30 mouse cellular contexts compared by ENCODE assay signal in genomic region chr10:88417686-88418085, GRCm38 (mm10). TPM values are rescaled to one million over a fixed set of nuclear protein-coding genes. Genes with fewer than 3 reads are reported as not detected.
A peak's percentile ranks its signal among the peaks of the same experiment; 100 is the strongest.
DNase-seq lines count a peak whose midpoint lies in the region; ATAC-seq lines count a peak whose summit lies in the region.
"Had no signal": no experiment of that assay in that cellular context is flagged by ENCODE, and none has a peak within 500 bp of the region (broad histone marks: within the 10 kb centered on the region; RNA-seq: fewer than 3 reads in every experiment).

No protein-coding gene starts in this region.

- H3K27ac ChIP-seq in macrophage = peak overlapping the region; percentile 82
- H3K27ac ChIP-seq in hindbrain, embryonic 16.5 days (ENCODE audit: low read depth, low read length) = no peak overlapping the region
- H3K27ac ChIP-seq: embryonic facial prominence, embryonic 12.5 days; heart, embryonic 15.5 days; hindbrain, embryonic 15.5 days; intestine, embryonic 15.5 days; layer of hippocampus, adult 2 months; midbrain, embryonic 13.5 days had no signal

- peaks cover 50% of the 10 kb centered on the region for H3K79me2 ChIP-seq in macrophage (ENCODE audit: inconsistent target)

- H3K4me3 ChIP-seq in macrophage (ENCODE audit: inconsistent target) = no peak overlapping the region
- no peak overlapping the region for H3K4me3 ChIP-seq in hindbrain, embryonic 16.5 days (ENCODE audit: low read length)
- H3K4me3 ChIP-seq: embryonic facial prominence, embryonic 12.5 days; heart, embryonic 15.5 days; hindbrain, embryonic 15.5 days; intestine, embryonic 15.5 days; layer of hippocampus, adult 2 months; megakaryocyte, embryonic 14.5 days; midbrain, embryonic 13.5 days; myocyte had no signal

- no peak overlapping the region for H3K4me2 ChIP-seq in hindbrain, embryonic 16.5 days (ENCODE audit: low read length)
- H3K4me2 ChIP-seq: embryonic facial prominence, embryonic 12.5 days; heart, embryonic 15.5 days; hindbrain, embryonic 15.5 days; intestine, embryonic 15.5 days; liver, embryonic 11.5 days; midbrain, embryonic 13.5 days had no signal

- no peaks in the 10 kb centered on the region for H3K4me1 ChIP-seq in hindbrain, embryonic 16.5 days (ENCODE audit: control insufficient read depth, insufficient read depth, low read depth, low read length)
- H3K4me1 ChIP-seq: embryonic facial prominence, embryonic 12.5 days; intestine, embryonic 15.5 days; midbrain, embryonic 13.5 days had no signal

- WGBS in macrophage (ENCODE audit: missing documents) = 21% methylated on average over 5 of the region's 5 CpGs
- 82% methylated on average over 5 of the region's 5 CpGs for WGBS in hindbrain, embryonic 16.5 days

- H3K27me3 ChIP-seq in hindbrain, embryonic 16.5 days (replicated peaks; ENCODE audit: control insufficient read depth, insufficient read depth, low read length) = no peaks in the 10 kb centered on the region
- H3K27me3 ChIP-seq: embryonic facial prominence, embryonic 12.5 days; heart, embryonic 15.5 days; hindbrain, embryonic 15.5 days; intestine, embryonic 15.5 days; megakaryocyte, embryonic 14.5 days; midbrain, embryonic 13.5 days had no signal

- no peaks in the 10 kb centered on the region for H3K9me3 ChIP-seq in hindbrain, embryonic 16.5 days (ENCODE audit: control insufficient read depth, low read length)
- H3K9me3 ChIP-seq: embryonic facial prominence, embryonic 12.5 days; heart, embryonic 15.5 days; hindbrain, embryonic 15.5 days; intestine, embryonic 15.5 days; megakaryocyte, embryonic 14.5 days; midbrain, embryonic 13.5 days had no signal

- no peak overlapping the region for H3K9ac ChIP-seq in hindbrain, embryonic 16.5 days (ENCODE audit: low read depth, low read length)
- H3K9ac ChIP-seq: embryonic facial prominence, embryonic 12.5 days; forebrain, postnatal 0 days; heart, embryonic 15.5 days; hindbrain, embryonic 15.5 days; intestine, embryonic 15.5 days; midbrain, embryonic 13.5 days had no signal

- peaks cover 30% of the 10 kb centered on the region; the same call in 1 of the 2 replicates for H3K36me3 ChIP-seq in macrophage (ENCODE audit: inconsistent target)
- H3K36me3 ChIP-seq in hindbrain, embryonic 16.5 days (ENCODE audit: control insufficient read depth, insufficient read depth, low read length) = peaks cover 12% of the 10 kb centered on the region

- ATAC-seq in neutrophil, adult 5-6 weeks (ENCODE audit: extremely low read depth, insufficient number of reproducible peaks, low FRiP score, poor library complexity, severe bottlenecking) = peak; percentile 71
- no peak for ATAC-seq in hindbrain, embryonic 16.5 days
- ATAC-seq: forebrain, postnatal 0 days; intestine, embryonic 15.5 days; midbrain, embryonic 13.5 days had no signal

- DNase-seq in lung, postnatal 25 days (ENCODE audit: low spot score) = peak; percentile 34
- no peak for DNase-seq in lung, postnatal 4 days
- peak; percentile 43 for DNase-seq in NIH3T3 (ENCODE audit: low read depth)
- DNase-seq in MN1 (ENCODE audit: low spot score) = no peak
- no peak for DNase-seq in adrenal gland, postnatal 14 days
- DNase-seq: adrenal gland, postnatal 25 days; cerebellum, adult 11 months; cerebellum, adult 9-11 months; forebrain, postnatal 0 days; gastrocnemius, postnatal 25 days; heart, postnatal 36 days; kidney, adult 9 months; kidney, postnatal 14 days; thymus, postnatal 36 days had no signal

RNA-seq across cellular contexts. Expression of gene Gnptab, which starts 38.8 kb away (rescaled TPM):
- 100 to 1,000 TPM in 13 of 26 experiments, 10 to 100 TPM in 13; 28.8 to 151 (median 99.6) TPM for total RNA-seq in macrophage (2018; cell fraction: chromatin; rRNA removed)
- 10 to 100 TPM; 32.2 to 72.7 (median 51.5) TPM for total RNA-seq in macrophage (2018; cell fraction: cytosol; rRNA removed)
- total RNA-seq in macrophage (2018; cell fraction: nucleus; rRNA removed) = 100 to 1,000 TPM in 5 of 26 experiments, 10 to 100 TPM in 21; 45.1 to 176 (median 89.0) TPM
- 34.0 to 83.1 TPM (median 76.6 TPM) in 3 replicates for polyA plus RNA-seq in macrophage (2018)
- total RNA-seq in neutrophil, adult 5-6 weeks (2017) = 34.7 and 35.9 TPM in 2 replicates
- 25.0 and 26.1 TPM in 2 replicates for total RNA-seq in adrenal gland, postnatal 14 days (2021)
- polyA plus RNA-seq in hindbrain, embryonic 16.5 days (2015; fragmentation: Nextera tagmentation; extraction: Ambion mirVana) = 20.2 and 24.0 TPM in 2 replicates

RNA-seq across cellular contexts. Expression of gene Dram1, which starts 38.8 kb away (rescaled TPM):
- 10 to 100 TPM in 23 of 26 experiments, 1 to 10 TPM in 3; 7.2 to 72.1 (median 20.8) TPM for total RNA-seq in macrophage (2018; cell fraction: chromatin; rRNA removed)
- total RNA-seq in macrophage (2018; cell fraction: cytosol; rRNA removed) = 10 to 100 TPM; 13.4 to 41.9 (median 20.7) TPM
- total RNA-seq in macrophage (2018; cell fraction: nucleus; rRNA removed) = 100 to 1,000 TPM in 2 of 26 experiments, 10 to 100 TPM in 24; 17.4 to 114 (median 41.6) TPM
- polyA plus RNA-seq in macrophage (2018) = 15.4 to 26.6 TPM (median 23.8 TPM) in 3 replicates
- 20.1 and 22.1 TPM in 2 replicates for total RNA-seq in neutrophil, adult 5-6 weeks (2017)
- 6.0 and 7.8 TPM in 2 replicates for total RNA-seq in adrenal gland, postnatal 14 days (2021)
- polyA plus RNA-seq in hindbrain, embryonic 16.5 days (2015; fragmentation: Nextera tagmentation; extraction: Ambion mirVana) = 0.45 and 0.64 TPM in 2 replicates

RNA-seq across cellular contexts. Expression of gene Sycp3, which starts 41.7 kb away (rescaled TPM):
- total RNA-seq in macrophage (2018; cell fraction: chromatin; rRNA removed) = under 1 TPM in 1 of 26 experiments, not detected in 25; 0.99 TPM
- not detected for total RNA-seq in macrophage (2018; cell fraction: cytosol; rRNA removed)
- under 1 TPM in 3 of 26 experiments, not detected in 23; 0.60 to 0.65 (median 0.63) TPM for total RNA-seq in macrophage (2018; cell fraction: nucleus; rRNA removed)
- polyA plus RNA-seq in macrophage (2018) = not detected in 3 replicates
- total RNA-seq in neutrophil, adult 5-6 weeks (2017) = not detected in 2 replicates
- total RNA-seq in adrenal gland, postnatal 14 days (2021) = 0.85 and 1.8 TPM in 2 replicates
- polyA plus RNA-seq in hindbrain, embryonic 16.5 days (2015; fragmentation: Nextera tagmentation; extraction: Ambion mirVana) = 0.55 and 0.59 TPM in 2 replicates
- total RNA-seq: gastrocnemius, postnatal 25 days had no signal
- polyA plus RNA-seq: C2C12; limb, embryonic 11.5 days; liver, embryonic 11.5 days; myocyte; neural tube, embryonic 14.5 days; stomach, embryonic 14.5 days had no signal

Comparison
In these comparisons a context has a peak if more than half of its experiments do, and no peak if none do; other contexts are left out.
1. DNase-seq: peak in lung, postnatal 25 days (single experiment) and NIH3T3 (single experiment); none in lung, postnatal 4 days (0 of 2), MN1 (single experiment) and adrenal gland, postnatal 14 days (single experiment).